Mouse (Mus musculus) forebrain, embryonic 15.5 days (tissue): ENCODE data around the gene Noxa1. TPM values are rescaled to one million over a fixed set of nuclear protein-coding genes. Genes with fewer than 3 reads are reported as not detected.

Experiments
- ATAC-seq: fragments of 200-750 bp; cut with Nextera tagmentation; replicated peaks from 2 replicates; pipeline ENCODE4 v1.8.0; 2017; ENCODE audit warnings: mild to moderate bottlenecking, moderate TSS enrichment, moderate library complexity
- H3K27ac ChIP-seq: fragments of 300-500 bp; sonication (generic); replicated peaks from 2 replicates; pipeline ENCODE4 v1.5.1; 2015; ENCODE audit warnings: mild to moderate bottlenecking, inconsistent platforms
- H3K27me3 ChIP-seq: fragments of 300-500 bp; sonication (generic); 2 replicates; pipeline ENCODE4 v1.6.1; 2015; ENCODE audit warnings: inconsistent platforms
- H3K36me3 ChIP-seq: fragments of 300-500 bp; sonication (generic); 2 replicates; pipeline ENCODE4 v1.6.1; 2015; ENCODE audit warnings: mild to moderate bottlenecking, inconsistent platforms
- H3K4me1 ChIP-seq: fragments of 300-500 bp; sonication (generic); 2 replicates; pipeline ENCODE4 v1.6.1; 2015; ENCODE audit warnings: inconsistent platforms
- H3K4me2 ChIP-seq: fragments of 300-500 bp; sonication (generic); replicated peaks from 2 replicates; pipeline ENCODE4 v1.6.1; 2015; ENCODE audit warnings: mild to moderate bottlenecking, inconsistent platforms
- H3K4me3 ChIP-seq: fragments of 300-500 bp; sonication (generic); 2 replicates; pipeline ENCODE4 v1.5.1; 2015; ENCODE audit warnings: mild to moderate bottlenecking, inconsistent platforms
- H3K9ac ChIP-seq: fragments of 300-500 bp; sonication (generic); replicated peaks from 2 replicates; pipeline ENCODE4 v1.6.1; 2015; ENCODE audit warnings: mild to moderate bottlenecking, inconsistent platforms
- H3K9me3 ChIP-seq: fragments of 300-500 bp; sonication (generic); 2 replicates; pipeline ENCODE4 v1.6.1; 2016; ENCODE audit warnings: inconsistent platforms
- WGBS: fragments of 180-500 bp; shearing (Covaris S2); methylation state at CpG from one replicate; pipeline ENCODE4 v1.1.7; 2015; ENCODE audit warnings: mixed read lengths; 5-methylcytosine and 5-hydroxymethylcytosine counted together
- polyA plus RNA-seq: library from polyadenylated mRNA; unstranded; fragments of >200 nt; fragmentation: Nextera tagmentation; extraction: Ambion mirVana; gene quantifications from 2 replicates; pipeline ENCODE4 v1.2.1, GENCODE M21; 2015

Noxa1 gene
- polyA plus RNA-seq, result not detected in 2 replicates

DNA sequence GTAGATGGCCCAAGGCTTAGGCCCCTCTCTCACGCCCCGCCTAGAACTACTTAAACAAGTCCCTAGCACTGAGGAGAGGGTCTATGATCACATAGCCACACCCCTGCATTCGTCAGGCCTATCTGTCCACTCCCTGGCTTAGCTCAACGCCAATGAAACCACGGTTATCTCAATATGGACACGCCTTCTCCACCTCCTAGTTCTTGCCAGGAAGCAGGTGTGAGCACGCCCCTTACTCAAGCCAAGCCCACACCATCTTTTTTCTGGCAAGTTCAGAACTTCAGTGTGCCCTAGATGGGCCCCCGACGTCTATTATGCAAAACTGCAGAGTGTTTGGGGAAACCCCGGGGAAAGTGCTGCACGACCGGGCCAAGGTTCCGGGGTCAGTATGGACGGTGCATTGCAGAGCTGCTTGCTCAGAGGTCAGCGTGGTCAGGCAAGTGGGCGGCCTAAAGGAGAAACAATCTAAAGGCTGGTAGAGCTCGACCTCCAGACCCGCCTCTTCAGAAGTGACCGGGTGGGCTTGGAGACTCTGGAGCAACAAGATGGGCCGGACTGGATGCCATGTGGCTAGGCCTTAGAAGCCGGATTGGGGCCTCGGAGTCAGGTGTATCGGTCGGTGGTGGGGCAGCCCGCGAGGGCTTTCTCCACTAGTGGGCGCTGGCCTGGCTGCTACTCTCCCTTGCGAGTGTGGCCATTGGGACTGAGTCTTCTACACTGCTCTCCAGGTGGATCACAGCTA lies at the start of gene Noxa1:
TSS of gene Noxa1 (minus strand) at position 41 of the 742 bp plus-strand sequence.
- Histone ChIP-seq H3K9me3 (no peaks in the 10 kb centered on the region), H3K4me3 (no peak within 1 kb of the TSS), H3K4me1 (peaks cover 9% of the 10 kb centered on the region), H3K9ac (no peak within 1 kb of the TSS), H3K27ac (no peak within 1 kb of the TSS), H3K4me2 (no peak within 1 kb of the TSS), H3K36me3 (no peaks in the 10 kb centered on the region), H3K27me3 (no peaks in the 10 kb centered on the region)
- 49% methylated on average over 28 of the region's 28 CpGs for WGBS
- ATAC-seq, result no peak

DNA sequence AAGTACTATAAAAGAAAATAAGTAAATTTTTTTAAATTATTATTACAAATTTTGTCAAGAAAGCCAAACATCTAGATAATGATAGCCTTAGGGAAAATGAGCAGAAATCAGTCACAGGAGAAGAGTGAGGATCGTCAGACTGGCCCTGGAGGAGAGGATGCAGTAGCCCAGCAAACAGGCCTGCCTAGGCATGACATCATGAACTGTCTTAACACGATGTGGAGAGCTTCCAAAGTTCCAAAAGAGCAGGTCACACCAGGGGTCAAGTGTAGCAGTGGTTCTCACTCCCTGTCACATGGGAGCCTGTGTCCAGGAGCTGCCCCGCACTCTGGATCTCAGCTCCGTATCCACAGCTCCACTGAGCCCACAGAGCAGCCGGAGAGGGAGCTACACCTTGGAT lies 47.0 kb upstream of the Noxa1 start:
- ATAC-seq, result no peak
- Histone ChIP-seq H3K4me3 (no peak overlapping the region), H3K36me3 (no peaks in the 10 kb centered on the region), H3K27me3 (no peaks in the 10 kb centered on the region), H3K9ac (no peak overlapping the region), H3K27ac (no peak overlapping the region), H3K4me1 (no peaks in the 10 kb centered on the region), H3K9me3 (no peaks in the 10 kb centered on the region), H3K4me2 (no peak overlapping the region)
- 91% methylated on average over 5 of the region's 5 CpGs for WGBS

DNA sequence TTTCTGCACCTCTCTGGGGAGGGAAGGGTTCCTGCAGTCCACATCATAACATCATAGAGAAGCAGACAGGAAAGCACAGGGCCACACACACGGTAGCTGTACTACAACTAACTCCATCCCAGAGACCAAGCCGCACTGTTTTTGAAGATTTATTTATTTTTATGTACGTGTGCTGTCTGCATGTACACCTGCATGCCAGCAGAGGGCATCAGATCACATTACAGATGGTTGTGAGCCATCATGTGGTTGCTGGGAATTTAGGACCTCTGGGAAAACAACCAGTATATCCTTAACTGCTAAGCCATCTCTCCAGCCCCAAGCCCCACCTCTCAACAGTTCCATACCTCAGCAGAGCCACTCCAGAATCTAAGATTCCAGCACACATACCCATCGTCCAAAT lies 46.2 kb upstream of the Noxa1 start:
- no peaks in the 10 kb centered on the region for H3K9me3 ChIP-seq
- no peak overlapping the region for H3K27ac ChIP-seq
- H3K36me3 ChIP-seq, result no peaks in the 10 kb centered on the region
- H3K4me1 ChIP-seq, result no peaks in the 10 kb centered on the region
- 77% methylated on average over 4 of the region's 4 CpGs for WGBS
- H3K4me2 ChIP-seq, result no peak overlapping the region
- no peak overlapping the region for H3K4me3 ChIP-seq
- no peak overlapping the region for H3K9ac ChIP-seq
- no peaks in the 10 kb centered on the region for H3K27me3 ChIP-seq
- no peak for ATAC-seq

DNA sequence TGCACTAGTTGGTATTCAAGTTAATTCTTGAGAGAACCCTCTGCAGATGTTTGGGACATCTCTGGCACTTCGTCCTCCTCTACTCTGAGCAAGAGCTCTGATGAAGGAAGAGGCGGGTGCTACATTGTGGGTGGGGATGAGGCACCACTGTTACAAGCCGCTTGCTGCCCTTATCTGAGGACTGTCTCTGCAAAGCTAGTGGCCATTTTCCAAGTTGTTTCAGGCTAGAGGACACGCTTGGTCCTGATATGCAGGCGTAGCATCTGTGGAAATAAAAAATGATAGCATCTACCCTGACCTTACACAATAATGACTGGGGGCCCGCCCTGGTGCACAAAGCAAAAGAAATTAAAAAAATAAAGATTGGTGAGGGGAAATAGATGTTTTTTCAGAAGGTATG lies 42.9 kb upstream of the Noxa1 start:
- ATAC-seq, result no peak
- 87% methylated on average over 6 of the region's 6 CpGs for WGBS
- no peaks in the 10 kb centered on the region for H3K9me3 ChIP-seq
- no peaks in the 10 kb centered on the region for H3K4me1 ChIP-seq
- H3K4me2 ChIP-seq, result no peak overlapping the region
- no peaks in the 10 kb centered on the region for H3K27me3 ChIP-seq
- no peak overlapping the region for H3K4me3 ChIP-seq
- H3K9ac ChIP-seq, result no peak overlapping the region
- no peaks in the 10 kb centered on the region for H3K36me3 ChIP-seq
- H3K27ac ChIP-seq, result no peak overlapping the region

DNA sequence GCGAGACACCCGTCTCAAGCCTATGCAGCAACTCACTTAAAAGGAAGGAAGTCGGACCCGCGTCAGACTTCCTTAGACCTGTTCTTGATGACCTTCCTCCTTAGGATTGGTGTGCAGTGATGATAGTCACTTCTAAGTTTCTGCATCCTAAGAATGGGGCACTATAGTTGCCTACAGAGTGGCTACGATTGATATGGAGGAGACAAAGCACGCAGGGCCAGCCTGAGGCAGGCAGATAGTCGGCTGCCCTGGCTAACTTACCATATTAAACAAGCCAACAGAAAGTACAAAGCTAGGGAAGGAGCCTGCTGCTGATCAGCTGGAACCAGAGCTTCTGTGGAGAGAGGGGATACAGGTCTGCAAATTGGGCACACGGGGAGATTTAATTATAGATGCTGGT lies 36.7 kb upstream of the Noxa1 start:
- H3K27me3 ChIP-seq, result no peaks in the 10 kb centered on the region
- ATAC-seq, result no peak
- no peak overlapping the region for H3K4me3 ChIP-seq
- 68% methylated on average over 9 of the region's 9 CpGs for WGBS
- no peak overlapping the region for H3K4me2 ChIP-seq
- H3K9me3 ChIP-seq, result no peaks in the 10 kb centered on the region
- no peak overlapping the region for H3K9ac ChIP-seq
- peaks cover 26% of the 10 kb centered on the region for H3K4me1 ChIP-seq
- H3K36me3 ChIP-seq, result no peaks in the 10 kb centered on the region
- no peak overlapping the region for H3K27ac ChIP-seq

DNA sequence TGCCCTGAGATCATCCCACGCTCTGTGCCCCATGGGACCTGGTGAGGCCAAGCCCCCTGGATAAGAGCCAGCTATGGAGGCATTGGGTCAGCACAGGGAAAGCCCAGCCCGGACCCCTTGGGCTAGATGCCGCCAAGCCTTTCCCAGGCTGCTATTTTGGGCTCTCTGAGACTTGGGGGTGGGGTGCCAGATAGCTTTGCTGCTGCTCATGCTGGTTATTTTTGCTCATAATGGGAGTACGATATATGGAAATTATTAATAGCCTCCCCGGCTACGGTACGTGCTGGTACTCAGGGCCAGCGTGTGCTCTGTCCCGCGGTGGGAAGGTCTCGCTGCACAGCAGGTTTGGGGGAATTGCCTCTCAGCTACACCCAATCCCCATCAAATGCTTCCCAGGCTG lies 33.1 kb upstream of the Noxa1 start:
- peak overlapping the region; percentile 88; the same call in 1 of the 2 replicates for H3K27ac ChIP-seq
- H3K4me1 ChIP-seq, result peaks cover 43% of the 10 kb centered on the region
- no peak overlapping the region for H3K9ac ChIP-seq
- no peak for ATAC-seq
- no peak overlapping the region for H3K4me2 ChIP-seq
- WGBS, result 81% methylated on average over 11 of the region's 11 CpGs
- no peaks in the 10 kb centered on the region for H3K9me3 ChIP-seq
- H3K4me3 ChIP-seq, result no peak overlapping the region
- H3K27me3 ChIP-seq, result no peaks in the 10 kb centered on the region
- H3K36me3 ChIP-seq, result no peaks in the 10 kb centered on the region

DNA sequence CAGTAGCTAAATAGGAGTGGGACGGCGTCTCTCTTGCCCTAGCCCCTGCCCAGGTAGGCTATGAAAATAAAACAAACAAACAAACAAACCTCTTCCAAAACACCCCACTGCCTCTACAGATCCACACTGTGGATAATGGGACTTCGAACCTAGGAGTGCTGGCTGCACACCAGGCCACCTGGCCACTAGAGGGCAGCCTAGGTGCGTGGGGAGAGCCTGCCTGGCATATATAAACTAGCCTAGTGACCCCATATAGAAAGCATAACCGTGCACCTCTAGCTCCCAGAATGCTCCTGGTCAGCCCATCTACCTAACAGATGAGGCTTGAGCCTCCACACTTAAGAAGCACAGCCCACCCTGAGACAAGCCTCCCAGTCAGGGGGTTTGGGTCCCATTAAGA lies 32.3 kb upstream of the Noxa1 start:
- Histone ChIP-seq H3K9me3 (no peaks in the 10 kb centered on the region), H3K9ac (no peak overlapping the region), H3K27me3 (no peaks in the 10 kb centered on the region), H3K36me3 (no peaks in the 10 kb centered on the region), H3K4me1 (peaks cover 43% of the 10 kb centered on the region), H3K4me2 (no peak overlapping the region), H3K27ac (peak overlapping the region; percentile 88), H3K4me3 (no peak overlapping the region)
- no peak for ATAC-seq
- WGBS, result 29% methylated on average over 5 of the region's 5 CpGs

DNA sequence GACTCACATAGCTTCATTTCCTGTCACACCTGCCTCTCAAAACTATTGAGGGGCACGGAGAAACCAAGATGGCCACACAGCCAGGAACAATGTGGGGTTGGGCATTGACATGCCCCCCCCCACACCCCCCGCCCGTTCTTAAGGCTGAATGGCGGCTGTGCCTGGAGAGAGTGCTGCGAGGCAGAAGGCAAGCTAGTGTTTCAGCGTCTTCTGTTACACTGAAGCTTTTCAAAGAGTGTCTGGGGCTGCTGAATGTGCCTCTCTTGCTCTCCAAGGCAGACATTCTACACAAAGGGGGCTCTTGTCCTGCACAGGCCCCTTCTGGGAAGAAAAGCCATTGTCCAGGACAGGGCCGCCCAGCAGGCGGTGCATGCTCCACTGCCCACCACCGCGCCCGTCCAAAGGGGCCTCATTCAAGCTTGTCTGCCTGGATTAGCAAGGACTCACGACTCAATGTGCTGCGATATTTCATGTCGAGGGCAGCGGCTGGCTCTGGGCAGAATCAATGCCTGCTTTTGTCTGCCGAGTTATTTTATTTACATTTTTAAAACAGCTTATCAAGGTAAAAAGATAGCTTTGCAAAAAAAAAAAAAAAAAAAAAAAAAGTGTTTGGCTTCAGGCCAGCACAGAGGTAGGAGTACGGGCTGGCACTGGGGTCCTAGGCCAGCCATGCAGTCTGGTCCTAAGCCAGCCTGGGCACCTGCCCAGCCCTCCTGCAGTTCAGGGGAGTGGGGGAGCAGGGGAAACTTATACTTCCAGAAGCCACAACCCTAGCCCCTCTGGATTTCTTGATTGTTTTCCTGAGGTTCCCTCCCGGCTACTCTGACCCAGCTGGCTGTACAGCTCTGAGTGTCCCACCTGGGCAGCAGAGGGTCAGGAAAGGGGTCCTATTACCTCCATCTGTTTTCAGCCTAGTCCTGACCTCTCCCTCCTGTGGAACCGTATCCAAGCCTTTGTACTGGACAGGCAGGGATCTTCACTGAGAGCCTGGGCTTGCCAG lies 31.4 kb upstream of the Noxa1 start:
- peak overlapping the region; percentile 88 for H3K27ac ChIP-seq

DNA sequence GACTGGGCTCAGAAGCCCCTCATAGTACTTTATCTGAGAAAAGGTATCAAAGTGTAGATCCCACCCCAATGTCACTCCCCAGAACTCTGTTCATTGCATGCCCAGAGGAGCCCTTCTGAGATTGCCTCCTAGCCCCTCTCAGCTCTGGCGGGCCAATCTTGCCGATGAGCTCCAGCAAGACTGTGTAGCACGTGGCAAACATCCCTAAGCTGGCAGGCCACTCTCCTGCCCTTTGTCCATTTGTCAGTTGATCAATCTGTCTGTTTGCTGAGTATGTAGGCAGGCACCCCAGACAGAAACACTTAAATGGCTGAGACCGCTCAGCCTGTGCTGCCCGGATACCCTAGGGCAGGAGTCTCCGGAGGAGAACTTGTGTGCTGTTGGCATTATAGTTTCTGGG lies 30.2 kb upstream of the Noxa1 start:
- Histone ChIP-seq H3K9me3 (no peaks in the 10 kb centered on the region), H3K9ac (no peak overlapping the region), H3K36me3 (no peaks in the 10 kb centered on the region), H3K27ac (peak overlapping the region; percentile 88), H3K27me3 (no peaks in the 10 kb centered on the region), H3K4me2 (no peak overlapping the region), H3K4me3 (no peak overlapping the region), H3K4me1 (peaks cover 43% of the 10 kb centered on the region)
- 54% methylated on average over 6 of the region's 6 CpGs for WGBS
- no peak for ATAC-seq

More for the DNA sequence above, 31.4 kb upstream of the Noxa1 start:
- Histone ChIP-seq H3K27me3 (no peaks in the 10 kb centered on the region), H3K4me2 (no peak overlapping the region), H3K4me1 (peaks cover 43% of the 10 kb centered on the region), H3K9ac (no peak overlapping the region), H3K4me3 (no peak overlapping the region), H3K9me3 (no peaks in the 10 kb centered on the region), H3K36me3 (no peaks in the 10 kb centered on the region)
- ATAC-seq, result peak; percentile 93
- WGBS, result 3% methylated on average over 19 of the region's 19 CpGs

DNA sequence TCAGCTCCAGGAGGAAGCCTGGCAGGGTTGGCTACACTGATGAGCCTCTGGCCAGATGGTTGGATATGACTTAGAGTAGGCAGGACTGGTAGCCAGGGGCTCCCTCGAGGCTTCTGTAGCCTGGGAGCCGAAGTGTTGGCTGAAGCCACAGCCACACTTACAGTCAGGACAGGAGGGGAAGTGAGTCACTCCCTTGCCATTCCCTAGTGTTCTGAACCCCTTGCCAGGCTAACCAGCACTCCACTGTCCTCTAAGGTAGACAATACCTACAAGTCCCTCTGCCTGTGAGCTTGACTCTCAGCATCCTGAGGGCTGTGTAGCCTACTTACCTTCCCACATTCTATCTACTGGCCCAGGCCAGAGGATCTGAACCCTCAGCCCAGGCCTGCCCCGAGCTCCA lies 29.5 kb upstream of the Noxa1 start:
- Histone ChIP-seq H3K4me2 (no peak overlapping the region), H3K4me1 (peaks cover 43% of the 10 kb centered on the region), H3K9me3 (no peaks in the 10 kb centered on the region), H3K27ac (no peak overlapping the region), H3K9ac (no peak overlapping the region), H3K27me3 (no peaks in the 10 kb centered on the region), H3K36me3 (no peaks in the 10 kb centered on the region), H3K4me3 (no peak overlapping the region)
- 75% methylated on average over 3 of the region's 3 CpGs for WGBS
- no peak for ATAC-seq

DNA sequence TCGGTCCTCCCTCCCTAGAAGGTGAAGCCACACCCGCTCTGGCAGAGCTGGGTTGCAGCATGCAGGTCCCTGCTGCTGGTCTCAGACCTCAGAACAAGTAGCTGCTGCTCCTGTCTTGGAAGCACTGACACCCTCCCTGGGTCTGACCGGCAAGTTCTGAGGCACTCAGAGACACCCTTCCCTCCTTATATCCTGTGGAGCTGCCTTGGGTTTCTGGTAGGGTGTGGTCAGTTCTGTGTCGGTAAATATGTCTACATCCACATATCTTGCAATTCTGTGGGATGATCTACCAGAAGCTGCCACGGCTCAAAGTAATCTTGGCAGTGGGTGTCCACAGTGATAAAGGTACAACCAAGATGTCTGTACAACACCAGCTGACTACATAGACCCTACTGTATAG lies 28.6 kb upstream of the Noxa1 start:
- Histone ChIP-seq H3K27me3 (no peaks in the 10 kb centered on the region), H3K9ac (no peak overlapping the region), H3K9me3 (no peaks in the 10 kb centered on the region), H3K27ac (no peak overlapping the region), H3K4me2 (no peak overlapping the region), H3K4me3 (no peak overlapping the region), H3K36me3 (no peaks in the 10 kb centered on the region), H3K4me1 (peaks cover 36% of the 10 kb centered on the region)
- ATAC-seq, result no peak
- 92% methylated on average over 5 of the region's 5 CpGs for WGBS

DNA sequence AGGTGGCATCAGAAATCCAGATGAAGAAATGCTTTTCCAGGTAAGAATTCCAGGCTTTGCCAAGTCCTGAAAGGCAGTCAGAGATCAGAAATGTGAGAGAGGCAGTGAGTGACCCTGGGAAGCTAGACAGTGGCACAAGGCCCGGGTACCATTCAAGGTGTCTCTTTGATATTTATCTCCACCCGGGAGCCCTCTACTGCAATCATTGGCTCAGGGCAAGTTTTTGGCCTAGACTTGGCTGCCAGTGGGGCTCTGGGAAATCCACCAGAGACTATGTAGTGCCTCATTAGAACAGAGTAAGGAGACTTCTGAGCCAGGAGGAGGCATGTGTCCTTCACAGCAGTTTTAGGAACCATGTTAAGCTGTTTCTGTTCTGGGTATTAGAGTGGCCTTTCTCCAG lies 27.7 kb upstream of the Noxa1 start:
- Histone ChIP-seq H3K36me3 (no peaks in the 10 kb centered on the region), H3K9ac (no peak overlapping the region), H3K27ac (no peak overlapping the region), H3K9me3 (no peaks in the 10 kb centered on the region), H3K4me2 (no peak overlapping the region), H3K27me3 (no peaks in the 10 kb centered on the region), H3K4me3 (no peak overlapping the region), H3K4me1 (peaks cover 28% of the 10 kb centered on the region)
- WGBS, result 72% methylated on average over 2 of the region's 2 CpGs
- ATAC-seq, result no peak
